Mouse (Mus musculus) stomach, embryonic 14.5 days (tissue): ENCODE measurements around the gene Abcc4. TPM values are rescaled to one million over a fixed set of nuclear protein-coding genes. Genes with fewer than 3 reads are reported as not detected.
"Not testable (repeated sequence)": the region's sequence is repeated elsewhere in the genome, so short reads cannot be mapped to it uniquely, and the experiment has no call there.

ENCODE experiments used
- ATAC-seq: fragments of 200-750 bp; cut with Nextera tagmentation; 2 replicates; pipeline ENCODE4 v1.8.0; 2017; ENCODE audit warnings: low read depth, moderate TSS enrichment; ENCODE audit not compliant: insufficient number of reproducible peaks, insufficient read depth, low FRiP score
- H3K27ac ChIP-seq: fragments of 300-500 bp; sonication (generic); 2 replicates; pipeline ENCODE4 v1.5.1; 2014; ENCODE audit warnings: mild to moderate bottlenecking, low read length, moderate library complexity, mixed read lengths
- H3K27me3 ChIP-seq: fragments of 300-500 bp; sonication (generic); 2 replicates; pipeline ENCODE4 v1.6.1; 2014; ENCODE audit warnings: low read length, control low read depth, mixed read lengths; ENCODE audit not compliant: control insufficient read depth, insufficient read depth
- H3K36me3 ChIP-seq: fragments of 300-500 bp; sonication (generic); 2 replicates; pipeline ENCODE4 v1.6.1; 2014; ENCODE audit warnings: mild to moderate bottlenecking, control low read depth, low read length, moderate library complexity, mixed read lengths; ENCODE audit not compliant: control insufficient read depth, insufficient read depth
- H3K4me1 ChIP-seq: fragments of 300-500 bp; sonication (generic); 2 replicates; pipeline ENCODE4 v1.6.1; 2014; ENCODE audit warnings: low read length, control low read depth, mixed read lengths; ENCODE audit not compliant: control insufficient read depth, insufficient read depth
- H3K4me2 ChIP-seq: fragments of 300-500 bp; sonication (generic); replicated peaks from 2 replicates; pipeline ENCODE4 v1.6.1; 2014; ENCODE audit warnings: low read depth, low read length, control low read depth
- H3K4me3 ChIP-seq: fragments of 300-500 bp; sonication (generic); 2 replicates; pipeline ENCODE4 v1.5.1; 2014; ENCODE audit warnings: low read depth, low read length, control low read depth
- H3K9ac ChIP-seq: fragments of 300-500 bp; sonication (generic); replicated peaks from 2 replicates; pipeline ENCODE4 v1.6.1; 2014; ENCODE audit warnings: low read depth, mild to moderate bottlenecking, control low read depth, low read length, moderate library complexity, mixed read lengths
- H3K9me3 ChIP-seq: fragments of 300-500 bp; sonication (generic); 2 replicates; pipeline ENCODE4 v1.6.1; 2016; ENCODE audit warnings: low read depth, low read length, control low read depth; ENCODE audit not compliant: control insufficient read depth
- WGBS: fragments of 180-500 bp; shearing (Covaris S2); extraction: QIAGEN DNeasy Blood & Tissue Kit; methylation state at CpG from one replicate; pipeline ENCODE4 v1.1.7; 2014; 5-methylcytosine and 5-hydroxymethylcytosine counted together
- polyA plus RNA-seq: library from polyadenylated mRNA; unstranded; fragments of >200 nt; fragmentation: Nextera tagmentation; extraction: Ambion mirVana; gene quantifications from 2 replicates; pipeline ENCODE4 v1.2.1, GENCODE M21; 2014

Gene Abcc4
- polyA plus RNA-seq, 1 experiment from 2014 or later = 5.6 TPM

DNA sequence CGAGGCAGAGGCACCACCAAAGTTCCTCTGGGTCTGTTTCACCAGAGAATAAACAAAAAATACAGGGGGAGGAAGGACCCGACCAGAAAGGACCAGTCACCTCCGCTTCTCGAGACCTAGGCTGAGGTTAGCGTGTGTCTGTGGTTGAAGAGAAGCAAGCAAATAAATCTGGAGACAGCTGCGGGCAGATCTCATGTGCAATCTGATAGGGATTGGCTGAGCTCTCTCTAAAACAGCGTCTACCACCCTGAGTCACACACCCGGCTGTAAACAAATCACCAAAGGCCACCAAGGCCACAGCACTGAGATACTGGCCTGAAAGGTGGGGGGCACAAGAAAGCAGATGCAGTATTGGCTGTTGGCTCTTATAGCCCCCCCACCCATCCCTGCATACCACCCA lies 24.9 kb downstream of the Abcc4 start:
- H3K27ac ChIP-seq = no peak overlapping the region
- H3K9ac ChIP-seq = no peak overlapping the region
- 33% methylated on average over 8 of the region's 8 CpGs for WGBS
- no peak overlapping the region for H3K4me2 ChIP-seq
- no peaks in the 10 kb centered on the region for H3K9me3 ChIP-seq
- no peaks in the 10 kb centered on the region for H3K4me1 ChIP-seq
- no peak overlapping the region for H3K4me3 ChIP-seq
- H3K36me3 ChIP-seq = no peaks in the 10 kb centered on the region
- H3K27me3 ChIP-seq = no peaks in the 10 kb centered on the region
- ATAC-seq = no peak

GRCm38 (mm10) chr14:118678279-118678985 lies 27.6 kb downstream of the Abcc4 start:
- no peaks in the 10 kb centered on the region for H3K9me3 ChIP-seq
- H3K4me3 ChIP-seq = no peak overlapping the region
- no peaks in the 10 kb centered on the region for H3K27me3 ChIP-seq
- H3K27ac ChIP-seq = no peak overlapping the region
- H3K9ac ChIP-seq = no peak overlapping the region
- no peaks in the 10 kb centered on the region for H3K36me3 ChIP-seq
- H3K4me1 ChIP-seq = 0 out of 2 replicates have a peak, but pooled peaks cover 2% of the 10 kb centered on the region
- ATAC-seq = peak; percentile 70
- H3K4me2 ChIP-seq = no peak overlapping the region
- WGBS = 83% methylated on average over 9 of the region's 9 CpGs

GRCm38 (mm10) chr14:118676308-118676994 lies 29.6 kb downstream of the Abcc4 start:
- H3K9me3 ChIP-seq = no peaks in the 10 kb centered on the region
- H3K27ac ChIP-seq = no peak overlapping the region
- no peak for ATAC-seq
- WGBS = 63% methylated on average over 13 of the region's 13 CpGs
- H3K4me2 ChIP-seq = no peak overlapping the region
- 0 out of 2 replicates have a peak, but pooled peaks cover 2% of the 10 kb centered on the region for H3K4me1 ChIP-seq
- H3K9ac ChIP-seq = no peak overlapping the region
- no peaks in the 10 kb centered on the region for H3K36me3 ChIP-seq
- H3K27me3 ChIP-seq = no peaks in the 10 kb centered on the region
- no peak overlapping the region for H3K4me3 ChIP-seq

GRCm38 (mm10) chr14:118674705-118675139 lies 31.3 kb downstream of the Abcc4 start:
- no peak overlapping the region for H3K27ac ChIP-seq
- no peak overlapping the region for H3K9ac ChIP-seq
- H3K27me3 ChIP-seq = no peaks in the 10 kb centered on the region
- H3K36me3 ChIP-seq = no peaks in the 10 kb centered on the region
- no peak overlapping the region for H3K4me3 ChIP-seq
- WGBS = 70% methylated on average over 11 of the region's 11 CpGs
- H3K4me1 ChIP-seq = 0 out of 2 replicates have a peak, but pooled peaks cover 2% of the 10 kb centered on the region
- ATAC-seq = no peak
- H3K4me2 ChIP-seq = no peak overlapping the region
- no peaks in the 10 kb centered on the region for H3K9me3 ChIP-seq

GRCm38 (mm10) chr14:118674224-118674623 lies 31.8 kb downstream of the Abcc4 start:
- H3K27me3 ChIP-seq = no peaks in the 10 kb centered on the region
- no peaks in the 10 kb centered on the region for H3K36me3 ChIP-seq
- H3K4me3 ChIP-seq = no peak overlapping the region
- ATAC-seq = no peak
- no peak overlapping the region for H3K9ac ChIP-seq
- WGBS = 64% methylated on average over 7 of the region's 7 CpGs
- H3K4me1 ChIP-seq = 0 out of 2 replicates have a peak, but pooled peaks cover 2% of the 10 kb centered on the region
- no peak overlapping the region for H3K27ac ChIP-seq
- no peaks in the 10 kb centered on the region for H3K9me3 ChIP-seq
- no peak overlapping the region for H3K4me2 ChIP-seq

- 65% methylated on average over 6 of the region's 6 CpGs for WGBS
- Histone ChIP-seq H3K27ac (no peak overlapping the region), H3K27me3 (no peaks in the 10 kb centered on the region), H3K4me3 (no peak overlapping the region), H3K9ac (no peak overlapping the region), H3K9me3 (no peaks in the 10 kb centered on the region), H3K4me1 (0 out of 2 replicates have a peak, but pooled peaks cover 2% of the 10 kb centered on the region), H3K36me3 (no peaks in the 10 kb centered on the region), H3K4me2 (no peak overlapping the region)
- ATAC-seq = peak; percentile 35; the same call in 1 of the 2 replicates
These were observed 32.5 kb downstream of the Abcc4 start for GRCm38 (mm10) chr14:118673501-118673900.

GRCm38 (mm10) chr14:118672931-118673330 lies 33.1 kb downstream of the Abcc4 start:
- not testable (repeated sequence) for H3K27ac ChIP-seq, H3K4me2 ChIP-seq, H3K9me3 ChIP-seq, H3K4me3 ChIP-seq, H3K27me3 ChIP-seq, H3K36me3 ChIP-seq, H3K4me1 ChIP-seq, ATAC-seq, H3K9ac ChIP-seq
- 94% methylated on average over 6 of the region's 6 CpGs for WGBS

DNA sequence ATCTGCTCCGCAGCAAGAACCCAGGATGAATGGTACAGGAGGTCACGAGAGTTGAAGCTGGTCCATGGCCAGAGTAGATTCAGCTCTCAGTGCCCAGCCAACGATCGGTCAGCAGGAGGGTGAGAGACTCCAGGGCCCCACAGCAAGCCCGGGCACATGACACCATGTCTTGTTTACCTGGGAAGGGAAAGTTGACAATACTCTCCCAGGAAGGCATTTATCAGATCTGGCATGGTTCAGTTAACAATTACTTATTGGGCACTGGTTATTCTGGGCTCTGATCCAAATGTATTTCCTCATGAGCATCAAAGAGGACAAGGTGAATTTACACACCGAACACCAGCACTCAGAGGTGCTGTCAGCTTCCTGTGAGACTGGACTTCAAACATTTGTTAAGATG lies 38.5 kb downstream of the Abcc4 start:
- no peak overlapping the region for H3K27ac ChIP-seq
- no peaks in the 10 kb centered on the region for H3K4me1 ChIP-seq
- no peak overlapping the region for H3K4me3 ChIP-seq
- no peaks in the 10 kb centered on the region for H3K9me3 ChIP-seq
- WGBS = 47% methylated on average over 6 of the region's 6 CpGs
- H3K9ac ChIP-seq = no peak overlapping the region
- H3K27me3 ChIP-seq = no peaks in the 10 kb centered on the region
- no peaks in the 10 kb centered on the region for H3K36me3 ChIP-seq
- H3K4me2 ChIP-seq = no peak overlapping the region
- 0 out of 2 replicates have a peak, but pooled peaks have one; percentile 12 for ATAC-seq
